Mouse (Mus musculus) adipose tissue, adult 10 weeks (tissue): ENCODE measurements around the gene Tbc1d5. TPM values are rescaled to one million over a fixed set of nuclear protein-coding genes. Genes with fewer than 3 reads are reported as not detected.

Experiments
- polyA plus RNA-seq: library from polyadenylated mRNA; stranded (reverse); fragments of 350-450 nt; fragmentation: Illumina TruSeq; extraction: RNeasy Lipid Tissue Mini Kit (QIAGEN cat#74804); gene quantifications from one replicate; pipeline ENCODE4 v1.2.3, GENCODE M21; 2014; ENCODE audit warnings: low read depth, low replicate concordance

Tbc1d5 gene
- 14.0 TPM for polyA plus RNA-seq

DNA sequence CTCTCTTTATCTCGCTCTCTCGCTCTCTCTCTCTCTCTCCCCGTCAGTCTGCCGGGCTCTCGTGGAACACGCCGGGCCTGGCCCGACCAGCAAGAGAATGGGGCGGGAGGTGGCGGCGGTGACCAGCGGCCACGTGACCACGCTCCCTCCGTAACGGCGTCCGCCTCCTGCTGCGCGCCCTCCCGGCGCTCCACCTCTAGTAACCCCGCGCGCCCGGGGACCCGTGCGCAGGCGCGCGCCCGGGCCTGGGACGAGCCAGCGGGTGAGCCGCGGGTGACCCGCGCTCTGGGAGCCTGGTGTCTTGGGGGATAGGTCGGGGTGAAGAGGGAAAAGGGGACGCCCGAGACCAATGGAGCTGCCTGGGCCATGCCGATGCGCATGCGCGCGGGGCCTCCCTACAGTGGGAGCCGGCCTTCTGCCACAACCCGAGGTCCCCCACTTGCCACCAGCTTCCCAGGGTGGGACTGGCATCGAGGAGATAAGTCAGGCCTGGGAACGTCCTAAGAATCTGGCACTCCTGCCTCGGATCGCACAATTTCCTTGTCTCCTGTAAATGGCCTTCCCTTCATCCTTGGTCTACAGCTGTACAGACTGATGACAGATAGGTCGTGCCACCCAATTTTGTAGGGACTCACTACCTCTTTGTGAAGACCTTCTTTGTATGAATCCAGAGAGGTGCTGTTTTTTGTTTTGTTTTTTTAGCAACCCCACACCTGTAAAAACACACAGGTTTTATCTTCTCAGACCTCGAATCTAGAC, at the start of gene Tbc1d5:
Gene Tbc1d5, minus strand, starts transcription at position 158 of the 759 bp plus-strand sequence.

